Mouse (Mus musculus) stomach, postnatal 0 days (tissue): ENCODE data around the gene Csnk1d. TPM values are rescaled to one million over a fixed set of nuclear protein-coding genes. Genes with fewer than 3 reads are reported as not detected.
A peak's percentile ranks its signal among the peaks of the same experiment; 100 is the strongest.

ENCODE experiments used
- ATAC-seq: fragments of 200-750 bp; cut with Nextera tagmentation; 2 replicates; pipeline ENCODE4 v1.8.0; 2017; ENCODE audit not compliant: low FRiP score, low TSS enrichment
- DNase-seq: peaks from one replicate; pipeline ENCODE4 v3.0.0-alpha.2; 2016; ENCODE audit warnings: low spot score
- H3K27ac ChIP-seq: fragments of 300-500 bp; sonication (generic); replicated peaks from 2 replicates; pipeline ENCODE4 v1.5.1; 2014; ENCODE audit warnings: mild to moderate bottlenecking, control low read depth
- H3K27me3 ChIP-seq: fragments of 300-500 bp; sonication (generic); 2 replicates; pipeline ENCODE4 v1.6.1; 2014; ENCODE audit warnings: low read length; ENCODE audit not compliant: control insufficient read depth, insufficient read depth
- H3K36me3 ChIP-seq: fragments of 300-500 bp; sonication (generic); 2 replicates; pipeline ENCODE4 v1.6.1; 2014; ENCODE audit warnings: low read length, mixed read lengths; ENCODE audit not compliant: control insufficient read depth, insufficient read depth
- H3K4me1 ChIP-seq: fragments of 300-500 bp; sonication (generic); replicated peaks from 2 replicates; pipeline ENCODE4 v1.6.1; 2014; ENCODE audit warnings: antibody characterized with exemption; ENCODE audit not compliant: control insufficient read depth, insufficient read depth
- H3K4me2 ChIP-seq: fragments of 300-500 bp; sonication (generic); replicated peaks from 2 replicates; pipeline ENCODE4 v1.6.1; 2014; ENCODE audit warnings: low read depth, mild to moderate bottlenecking, control low read depth, moderate library complexity
- H3K4me3 ChIP-seq: fragments of 300-500 bp; sonication (generic); 2 replicates; pipeline ENCODE4 v1.5.1; 2014; ENCODE audit warnings: low read depth, low read length, control low read depth
- H3K9ac ChIP-seq: fragments of 300-500 bp; sonication (generic); 2 replicates; pipeline ENCODE4 v1.6.1; 2014; ENCODE audit warnings: mild to moderate bottlenecking, low read length, control low read depth, mixed read lengths
- H3K9me3 ChIP-seq: fragments of 300-500 bp; sonication (generic); 2 replicates; pipeline ENCODE4 v1.6.1; 2016; ENCODE audit warnings: low read length; ENCODE audit not compliant: control insufficient read depth
- CTCF ChIP-seq: IDR thresholded peaks from 2 replicates; pipeline ENCODE4 v1.5.1; 2016; ENCODE audit warnings: antibody characterized with exemption, low read depth, mild to moderate bottlenecking, moderate library complexity
- EP300 ChIP-seq: optimal IDR thresholded peaks from 2 replicates; pipeline ENCODE3; 2016; ENCODE audit warnings: antibody characterized with exemption
- WGBS: fragments of 180-500 bp; shearing (Covaris S2); extraction: QIAGEN DNeasy Blood & Tissue Kit; methylation state at CpG from one replicate; pipeline ENCODE4 v1.1.7; 2014; 5-methylcytosine and 5-hydroxymethylcytosine counted together
- polyA plus RNA-seq: library from polyadenylated mRNA; unstranded; fragments of >200 nt; fragmentation: Nextera tagmentation; extraction: Ambion mirVana; gene quantifications from 2 replicates; pipeline ENCODE4 v1.2.1, GENCODE M21; 2015

The Csnk1d gene
- polyA plus RNA-seq, 1 experiment from 2014 or later: 60.7 TPM

- H3K27me3 ChIP-seq: no peaks in the 10 kb centered on the region
- H3K9me3 ChIP-seq: no peaks in the 10 kb centered on the region
- DNase-seq (peak; percentile 19), ATAC-seq (no peak)
- H3K36me3 ChIP-seq: no peaks in the 10 kb centered on the region
- H3K4me3 ChIP-seq: peak overlapping the region; percentile 100
- peaks cover 16% of the 10 kb centered on the region for H3K4me1 ChIP-seq
- H3K4me2 ChIP-seq: peak overlapping the region; percentile 68
- peak overlapping the region; percentile 98 for H3K27ac ChIP-seq
- TF ChIP-seq CTCF: no peak
- no peak for TF ChIP-seq EP300
- 49% methylated on average over 3 of the region's 3 CpGs for WGBS
- peak overlapping the region; percentile 100 for H3K9ac ChIP-seq
Observed at GRCm38 (mm10) chr11:120991791-120992190, 661 bp upstream of the Csnk1d start.

GRCm38 (mm10) chr11:120990126-120990781 lies 876 bp downstream of the Csnk1d start:
- Histone ChIP-seq H3K36me3 (0 out of 2 replicates have a peak, but pooled peaks cover 5% of the 10 kb centered on the region), H3K27me3 (no peaks in the 10 kb centered on the region), H3K27ac (peak overlapping the region; percentile 98), H3K4me1 (peaks cover 16% of the 10 kb centered on the region), H3K4me2 (peak overlapping the region; percentile 80), H3K4me3 (peak overlapping the region; percentile 100), H3K9me3 (no peaks in the 10 kb centered on the region), H3K9ac (peak overlapping the region; percentile 100)
- 1% methylated on average over 14 of the region's 35 CpGs for WGBS
- DNase-seq (peak; percentile 65), ATAC-seq (peak; percentile 40)
- TF ChIP-seq EP300 (no peak), CTCF (no peak)

GRCm38 (mm10) chr11:120989523-120989922 lies 1.6 kb downstream of the Csnk1d start:
- Histone ChIP-seq H3K9ac (peak overlapping the region; percentile 100), H3K27ac (peak overlapping the region; percentile 98; the same call in 1 of the 2 replicates), H3K4me3 (peak overlapping the region; percentile 100), H3K36me3 (0 out of 2 replicates have a peak, but pooled peaks cover 5% of the 10 kb centered on the region), H3K4me2 (peak overlapping the region; percentile 80), H3K9me3 (no peaks in the 10 kb centered on the region), H3K4me1 (peaks cover 16% of the 10 kb centered on the region), H3K27me3 (no peaks in the 10 kb centered on the region)
- DNase-seq: no peak
- no peak for ATAC-seq
- TF ChIP-seq CTCF (no peak), EP300 (no peak)
- 5% methylated on average over 1 of the region's 1 CpGs for WGBS

GRCm38 (mm10) chr11:120988410-120988809 lies 2.7 kb downstream of the Csnk1d start:
- WGBS: 56% methylated on average over 4 of the region's 4 CpGs
- no peak for TF ChIP-seq EP300
- TF ChIP-seq CTCF: no peak
- Histone ChIP-seq H3K36me3 (peaks cover 5% of the 10 kb centered on the region; the same call in 1 of the 2 replicates), H3K4me3 (peak overlapping the region; percentile 1; the same call in 1 of the 2 replicates), H3K9me3 (no peaks in the 10 kb centered on the region), H3K9ac (no peak overlapping the region), H3K27me3 (no peaks in the 10 kb centered on the region), H3K4me1 (peaks cover 16% of the 10 kb centered on the region), H3K27ac (no peak overlapping the region), H3K4me2 (no peak overlapping the region; the same call in 1 of the 2 replicates)
- ATAC-seq (no peak), DNase-seq (no peak)

- no peak for ATAC-seq
- no peaks in the 10 kb centered on the region for H3K9me3 ChIP-seq
Observed at GRCm38 (mm10) chr11:120987608-120988007, 3.5 kb downstream of the Csnk1d start.

More at GRCm38 (mm10) chr11:120987608-120988007, 3.5 kb downstream of the Csnk1d start:
- WGBS: 65% methylated on average over 3 of the region's 3 CpGs
- Histone ChIP-seq H3K4me3 (no peak overlapping the region), H3K27ac (no peak overlapping the region), H3K27me3 (no peaks in the 10 kb centered on the region), H3K36me3 (peaks cover 6% of the 10 kb centered on the region), H3K9ac (no peak overlapping the region), H3K4me1 (peaks cover 16% of the 10 kb centered on the region), H3K4me2 (no peak overlapping the region)
- TF ChIP-seq CTCF (peak; percentile 34), EP300 (no peak)
- no peak for DNase-seq
